Mouse (Mus musculus): ENCODE measurements around the gene Trub2. TPM values are rescaled to one million over a fixed set of nuclear protein-coding genes. Genes with fewer than 3 reads are reported as not detected.

Trub2 gene
- polyA plus RNA-seq, 1 experiment from 2014 or later, result 30.5 TPM

- Histone ChIP-seq H3K27ac (no peak overlapping the region), H3K27me3 (replicated peaks) (no peaks in the 10 kb centered on the region), H3K36me3 (peaks cover 7% of the 10 kb centered on the region; the same call in 1 of the 2 replicates), H3K4me1 (replicated peaks) (peaks cover 14% of the 10 kb centered on the region; the same call in 1 of the 2 replicates), H3K9me3 (no peaks in the 10 kb centered on the region), H3K9ac (no peak overlapping the region), H3K4me2 (replicated peaks) (no peak overlapping the region), H3K4me3 (replicated peaks) (no peak overlapping the region)
- no peak for ATAC-seq
- 74% methylated on average over 5 of the region's 5 CpGs for WGBS
Measured at GRCm38 (mm10) chr2:29714127-29714526, 74.2 kb downstream of the Trub2 start.

DNA sequence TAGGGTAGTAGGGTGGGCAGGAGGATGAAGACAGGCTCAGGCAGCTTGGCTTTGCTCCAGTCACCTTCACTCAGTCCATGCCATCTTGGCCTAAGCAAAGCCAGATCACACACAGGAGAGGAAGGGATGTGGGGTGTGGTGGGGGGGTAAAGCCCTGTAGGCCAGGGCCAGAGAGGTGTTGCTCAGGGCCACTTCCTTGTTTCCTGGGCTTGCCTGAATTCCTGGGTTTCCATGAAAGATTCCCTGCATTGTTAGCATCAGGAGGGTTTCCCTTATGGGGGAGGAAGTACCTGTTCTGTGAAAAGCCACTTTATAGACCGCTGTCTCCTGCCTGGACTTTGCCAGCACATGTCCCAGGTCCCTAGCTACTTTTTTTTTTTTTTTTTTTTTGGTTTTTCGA lies 74.8 kb downstream of the Trub2 start:
- Histone ChIP-seq H3K4me2 (replicated peaks) (no peak overlapping the region), H3K4me3 (replicated peaks) (no peak overlapping the region), H3K4me1 (replicated peaks) (peaks cover 14% of the 10 kb centered on the region; the same call in 1 of the 2 replicates), H3K9ac (no peak overlapping the region), H3K9me3 (no peaks in the 10 kb centered on the region), H3K27ac (no peak overlapping the region), H3K27me3 (replicated peaks) (no peaks in the 10 kb centered on the region), H3K36me3 (peaks cover 9% of the 10 kb centered on the region; the same call in 1 of the 2 replicates)
- ATAC-seq, result no peak
- WGBS, result 81% methylated on average over 2 of the region's 2 CpGs

- Histone ChIP-seq H3K9ac (no peak overlapping the region), H3K27me3 (replicated peaks) (no peaks in the 10 kb centered on the region), H3K4me1 (replicated peaks) (peaks cover 13% of the 10 kb centered on the region; the same call in 1 of the 2 replicates), H3K4me3 (replicated peaks) (no peak overlapping the region), H3K36me3 (peaks cover 20% of the 10 kb centered on the region), H3K9me3 (no peaks in the 10 kb centered on the region), H3K4me2 (replicated peaks) (no peak overlapping the region), H3K27ac (no peak overlapping the region)
- no peak for ATAC-seq
- 74% methylated on average over 5 of the region's 5 CpGs for WGBS
Measured at GRCm38 (mm10) chr2:29711877-29712276, 76.4 kb downstream of the Trub2 start.

Other genes starting within 250 kb of the Trub2 start
- 11.8 and 12.3 TPM in 2 replicates for gene Rapgef1, start 168.8 kb downstream of the Trub2 start, polyA plus RNA-seq (2015; fragmentation: Nextera tagmentation; extraction: Ambion mirVana)
- 0.43 and 1.3 TPM in 2 replicates for gene Gm13420, start 36.8 kb downstream of the Trub2 start, polyA plus RNA-seq (2015; fragmentation: Nextera tagmentation; extraction: Ambion mirVana)
- 0.33 and 0.95 TPM in 2 replicates for gene Gm13547, start 29.2 kb downstream of the Trub2 start, polyA plus RNA-seq (2015; fragmentation: Nextera tagmentation; extraction: Ambion mirVana)
- 45.7 and 56.6 TPM in 2 replicates for gene Coq4, start 1.0 kb downstream of the Trub2 start, polyA plus RNA-seq (2015; fragmentation: Nextera tagmentation; extraction: Ambion mirVana)
- gene Slc27a4, start 14.1 kb upstream of the Trub2 start, polyA plus RNA-seq (2015; fragmentation: Nextera tagmentation; extraction: Ambion mirVana), result 31.8 and 35.2 TPM in 2 replicates
- 23.8 and 26.4 TPM in 2 replicates for gene Urm1, start 31.6 kb upstream of the Trub2 start, polyA plus RNA-seq (2015; fragmentation: Nextera tagmentation; extraction: Ambion mirVana)
- gene Cercam, start 80.7 kb upstream of the Trub2 start, polyA plus RNA-seq (2015; fragmentation: Nextera tagmentation; extraction: Ambion mirVana), result 23.7 and 24.2 TPM in 2 replicates
- 43.0 and 44.9 TPM in 2 replicates for gene Odf2, start 100.7 kb upstream of the Trub2 start, polyA plus RNA-seq (2015; fragmentation: Nextera tagmentation; extraction: Ambion mirVana)
- 44.5 and 45.5 TPM in 2 replicates for gene Gle1, start 146.9 kb upstream of the Trub2 start, polyA plus RNA-seq (2015; fragmentation: Nextera tagmentation; extraction: Ambion mirVana)
- gene Sptan1, start 177.1 kb upstream of the Trub2 start, polyA plus RNA-seq (2015; fragmentation: Nextera tagmentation; extraction: Ambion mirVana), result 73.3 and 82.9 TPM in 2 replicates

Measured in intestine, embryonic 15.5 days (tissue).